Mouse (Mus musculus) midbrain, postnatal 0 days (tissue): ENCODE measurements around the gene Fezf2. TPM values are rescaled to one million over a fixed set of nuclear protein-coding genes. Genes with fewer than 3 reads are reported as not detected.

Experiments
- ATAC-seq: fragments of 200-750 bp; cut with Nextera tagmentation; 2 replicates; pipeline ENCODE4 v1.8.0; 2017; ENCODE audit warnings: moderate number of reproducible peaks, mild to moderate bottlenecking, moderate TSS enrichment, moderate library complexity; ENCODE audit not compliant: low FRiP score
- DNase-seq: peaks from one replicate; pipeline ENCODE4 v3.0.0-alpha.2; 2015; ENCODE audit warnings: low spot score
- H3K27ac ChIP-seq: fragments of 300-500 bp; sonication (generic); 2 replicates; pipeline ENCODE4 v1.5.1; 2014; ENCODE audit warnings: low read depth, mild to moderate bottlenecking, low read length, mixed read lengths
- H3K27me3 ChIP-seq: fragments of 300-500 bp; sonication (generic); 2 replicates; pipeline ENCODE4 v1.6.1; 2014; ENCODE audit warnings: low read length, control low read depth, mixed read lengths; ENCODE audit not compliant: insufficient read depth
- H3K36me3 ChIP-seq: fragments of 300-500 bp; sonication (generic); 2 replicates; pipeline ENCODE4 v1.6.1; 2014; ENCODE audit warnings: low read length, control low read depth, mixed read lengths; ENCODE audit not compliant: insufficient read depth
- H3K4me1 ChIP-seq: fragments of 300-500 bp; sonication (generic); 2 replicates; pipeline ENCODE4 v1.6.1; 2014; ENCODE audit warnings: mild to moderate bottlenecking, control low read depth, antibody characterized with exemption, low read length, mixed read lengths; ENCODE audit not compliant: insufficient read depth
- H3K4me2 ChIP-seq: fragments of 300-500 bp; sonication (generic); 2 replicates; pipeline ENCODE4 v1.6.1; 2014; ENCODE audit warnings: low read depth, mild to moderate bottlenecking, low read length, mixed read lengths; ENCODE audit not compliant: poor library complexity, severe bottlenecking
- H3K4me3 ChIP-seq: fragments of 300-500 bp; sonication (generic); 2 replicates; pipeline ENCODE4 v1.5.1; 2014; ENCODE audit warnings: low read depth, mild to moderate bottlenecking, low read length, moderate library complexity
- H3K9ac ChIP-seq: fragments of 300-500 bp; sonication (generic); replicated peaks from 2 replicates; pipeline ENCODE4 v1.6.1; 2014; ENCODE audit warnings: mild to moderate bottlenecking, low read length, moderate library complexity, mixed read lengths; ENCODE audit not compliant: poor library complexity, severe bottlenecking
- H3K9me3 ChIP-seq: fragments of 300-500 bp; sonication (generic); 2 replicates; pipeline ENCODE4 v1.6.1; 2016; ENCODE audit warnings: low read length, control low read depth
- CTCF ChIP-seq: IDR thresholded peaks from 2 replicates; pipeline ENCODE4 v1.5.1; 2016; ENCODE audit warnings: antibody characterized with exemption, mild to moderate bottlenecking
- WGBS: fragments of 180-500 bp; shearing (Covaris S2); extraction: QIAGEN DNeasy Blood & Tissue Kit; methylation state at CpG from one replicate; pipeline ENCODE4 v1.1.7; 2014; 5-methylcytosine and 5-hydroxymethylcytosine counted together
- polyA plus RNA-seq: library from polyadenylated mRNA; unstranded; fragments of >200 nt; fragmentation: Nextera tagmentation; extraction: Ambion mirVana; gene quantifications from 2 replicates; pipeline ENCODE4 v1.2.1, GENCODE M21; 2015
- total RNA-seq: library from RNA; depleted of rRNA; stranded (reverse); fragments of >200 nt; gene quantifications from 2 replicates; pipeline ENCODE4 v1.2.3, GENCODE M21; 2014; rRNA removed

The Fezf2 gene
- total and polyA plus RNA-seq, 2 experiments from 2014 or later, result 0.93 to 1.7 TPM

DNA sequence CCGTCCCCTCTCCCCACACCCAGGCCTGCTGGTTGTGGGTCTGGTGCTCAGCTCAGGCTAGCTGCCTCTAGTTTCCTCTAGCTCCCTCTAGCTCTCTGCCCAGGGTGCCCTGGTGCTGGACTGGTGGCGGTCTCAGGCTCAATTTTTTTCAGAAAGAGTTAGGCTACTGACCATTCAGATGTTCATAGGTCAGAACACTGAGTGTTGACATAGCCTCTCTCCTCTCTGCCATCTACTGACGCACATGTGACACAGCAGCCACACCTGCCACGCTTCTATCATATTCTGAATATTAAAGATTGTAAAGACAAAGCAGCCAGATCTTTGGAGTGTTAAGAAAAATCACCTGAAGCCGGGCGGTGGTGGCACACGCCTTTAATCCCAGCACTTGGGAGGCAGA is 14.4 kb downstream of the Fezf2 start:
- ATAC-seq (no peak), DNase-seq (no peak)
- Histone ChIP-seq H3K36me3 (no peaks in the 10 kb centered on the region), H3K27me3 (peaks cover 45% of the 10 kb centered on the region), H3K27ac (no peak overlapping the region), H3K9ac (no peak overlapping the region), H3K4me2 (no peak overlapping the region), H3K4me1 (no peaks in the 10 kb centered on the region), H3K4me3 (no peak overlapping the region), H3K9me3 (no peaks in the 10 kb centered on the region)
- WGBS, result 81% methylated on average over 7 of the region's 7 CpGs
- 0 out of 2 replicates have a peak, but pooled peaks have one; percentile 10 for TF ChIP-seq CTCF

DNA sequence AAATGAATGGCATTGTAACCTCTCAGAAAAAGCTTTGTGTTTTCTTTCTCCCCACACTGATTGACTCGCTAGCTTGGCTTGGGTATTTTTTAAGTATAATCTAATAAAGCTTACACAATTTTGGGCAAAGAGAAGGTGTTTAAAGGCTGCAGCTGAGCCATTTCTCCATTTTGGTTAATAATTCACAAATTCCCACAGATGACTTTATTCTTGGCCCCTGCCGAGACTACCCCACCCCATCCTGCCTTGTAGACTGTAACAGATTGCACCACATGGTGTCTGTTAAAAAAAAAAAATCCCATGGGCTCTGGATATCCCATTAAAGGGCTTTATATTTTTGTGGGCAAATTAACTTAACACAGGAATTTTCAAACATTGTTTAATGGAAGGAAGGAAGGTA is 44.9 kb downstream of the Fezf2 start:
- Histone ChIP-seq H3K4me1 (no peaks in the 10 kb centered on the region), H3K27me3 (no peaks in the 10 kb centered on the region), H3K36me3 (no peaks in the 10 kb centered on the region), H3K4me3 (no peak overlapping the region), H3K27ac (no peak overlapping the region), H3K4me2 (no peak overlapping the region), H3K9me3 (no peaks in the 10 kb centered on the region), H3K9ac (no peak overlapping the region)
- ATAC-seq (no peak), DNase-seq (no peak)
- 60% methylated on average over 2 of the region's 2 CpGs for WGBS
- TF ChIP-seq CTCF, result no peak

DNA sequence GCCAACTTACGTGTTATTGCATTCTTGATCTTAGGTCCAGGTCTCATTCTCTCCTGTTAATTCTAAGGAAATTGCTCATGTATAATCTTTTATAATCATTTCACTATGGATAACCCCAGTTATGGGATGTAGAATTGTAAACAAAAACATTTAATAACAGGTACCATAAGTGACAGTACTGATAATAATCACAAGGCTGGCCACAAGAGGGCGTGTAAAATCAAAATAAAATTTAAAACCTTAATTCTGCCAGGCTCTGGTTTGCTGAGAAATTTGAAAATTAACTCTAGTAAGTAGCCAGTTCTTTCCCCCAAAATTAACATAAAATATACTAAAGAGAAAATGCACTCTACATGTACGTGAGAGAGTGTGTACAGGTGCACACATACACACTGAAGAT is 47.3 kb downstream of the Fezf2 start:
- Histone ChIP-seq H3K9me3 (no peaks in the 10 kb centered on the region), H3K9ac (no peak overlapping the region), H3K4me2 (no peak overlapping the region), H3K4me1 (no peaks in the 10 kb centered on the region), H3K36me3 (no peaks in the 10 kb centered on the region), H3K4me3 (no peak overlapping the region), H3K27me3 (no peaks in the 10 kb centered on the region), H3K27ac (no peak overlapping the region)
- DNase-seq (peak; percentile 42), ATAC-seq (no peak)
- 71% methylated on average over 3 of the region's 3 CpGs for WGBS
- peak; percentile 70 for TF ChIP-seq CTCF

DNA sequence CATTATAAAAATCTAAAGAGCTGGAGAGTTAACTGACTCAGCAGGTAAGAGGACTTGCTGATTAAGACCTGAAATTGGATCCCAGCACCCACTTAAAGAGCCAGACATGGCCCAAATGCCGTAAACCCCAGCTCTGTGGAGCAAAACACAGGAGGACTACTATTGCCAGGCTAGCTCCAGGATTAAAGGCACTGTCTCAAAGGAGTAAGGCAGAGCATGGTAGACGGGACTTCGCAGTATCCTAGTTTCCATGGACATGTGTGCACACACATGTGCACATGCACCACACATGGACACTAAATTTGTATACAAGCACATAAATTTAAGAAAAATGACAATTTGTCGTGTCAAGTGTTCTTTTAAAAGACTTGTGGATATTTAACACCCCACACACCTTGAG is 47.7 kb downstream of the Fezf2 start:
- H3K4me1 ChIP-seq, result no peaks in the 10 kb centered on the region
- H3K27ac ChIP-seq, result no peak overlapping the region
- no peak overlapping the region for H3K9ac ChIP-seq
- no peak for TF ChIP-seq CTCF
- no peaks in the 10 kb centered on the region for H3K9me3 ChIP-seq
- H3K4me2 ChIP-seq, result no peak overlapping the region
- DNase-seq (no peak), ATAC-seq (no peak)
- 76% methylated on average over 4 of the region's 4 CpGs for WGBS
- no peaks in the 10 kb centered on the region for H3K36me3 ChIP-seq
- no peaks in the 10 kb centered on the region for H3K27me3 ChIP-seq
- no peak overlapping the region for H3K4me3 ChIP-seq

DNA sequence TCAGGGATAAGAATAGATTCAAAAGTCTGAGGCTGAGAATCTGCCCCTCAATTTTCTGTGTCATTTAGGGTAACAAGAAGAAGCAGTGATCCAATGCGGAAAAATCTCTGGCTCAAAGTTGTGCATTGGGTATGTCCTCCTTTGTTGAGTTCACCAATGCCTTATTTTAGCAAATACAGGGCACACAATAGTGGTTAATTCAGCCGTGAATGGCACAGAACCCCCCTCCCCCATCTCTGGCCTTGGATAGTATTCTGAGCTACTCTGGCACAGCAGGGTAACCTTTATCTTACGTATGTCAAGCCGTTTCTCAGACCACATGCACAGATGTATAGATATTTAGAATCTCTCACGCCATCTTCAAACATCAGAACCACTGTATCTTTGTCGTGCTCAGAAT is 48.3 kb downstream of the Fezf2 start:
- DNase-seq (no peak), ATAC-seq (no peak)
- TF ChIP-seq CTCF, result no peak
- Histone ChIP-seq H3K27me3 (no peaks in the 10 kb centered on the region), H3K4me3 (no peak overlapping the region), H3K9me3 (no peaks in the 10 kb centered on the region), H3K4me1 (no peaks in the 10 kb centered on the region), H3K9ac (no peak overlapping the region), H3K36me3 (no peaks in the 10 kb centered on the region), H3K27ac (no peak overlapping the region), H3K4me2 (no peak overlapping the region)
- 39% methylated on average over 6 of the region's 6 CpGs for WGBS

DNA sequence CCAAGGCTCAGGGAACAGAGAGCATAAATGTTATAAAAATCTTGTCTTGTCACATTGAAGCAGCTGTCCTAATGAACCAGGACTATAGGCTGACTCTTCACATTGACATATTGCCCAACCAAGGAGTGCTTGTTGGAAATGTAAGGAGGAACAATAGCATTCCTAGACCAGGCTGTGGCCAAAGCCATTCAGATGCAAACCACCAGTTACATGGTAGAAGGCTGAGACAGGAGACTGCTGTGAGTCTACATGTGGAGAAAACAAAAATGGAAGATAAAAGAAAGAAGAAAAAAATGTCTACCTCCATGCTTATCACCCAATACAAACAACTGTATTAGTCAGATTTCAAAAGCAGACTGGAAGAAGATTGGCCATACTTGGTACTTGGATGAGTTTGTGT is 48.8 kb downstream of the Fezf2 start:
- no peaks in the 10 kb centered on the region for H3K4me1 ChIP-seq

DNA sequence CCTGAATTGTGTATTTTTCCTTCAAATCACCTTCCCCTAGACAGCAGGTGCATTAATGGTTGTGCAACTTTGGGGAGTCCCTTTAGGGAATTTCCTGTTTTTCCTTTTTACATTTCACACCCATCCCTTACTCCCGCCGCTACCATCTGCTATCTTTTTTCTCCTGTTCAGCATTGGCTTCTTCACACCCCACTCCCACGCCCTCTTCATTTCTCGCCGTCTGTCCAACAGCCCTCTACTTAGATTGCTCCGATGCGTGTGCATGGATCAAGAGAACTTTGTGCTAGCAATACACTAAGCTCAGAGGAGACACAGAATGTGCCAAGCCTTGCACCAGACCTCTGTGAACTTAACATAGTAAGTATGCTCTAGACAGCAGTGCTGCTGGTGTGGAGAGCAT is 51.6 kb downstream of the Fezf2 start:
- DNase-seq (no peak), ATAC-seq (no peak)
- H3K4me3 ChIP-seq, result no peak overlapping the region
- no peaks in the 10 kb centered on the region for H3K27me3 ChIP-seq
- no peak overlapping the region for H3K4me2 ChIP-seq
- TF ChIP-seq CTCF, result no peak
- WGBS, result 92% methylated on average over 7 of the region's 7 CpGs
- H3K27ac ChIP-seq, result no peak overlapping the region
- no peak overlapping the region for H3K9ac ChIP-seq
- H3K4me1 ChIP-seq, result no peaks in the 10 kb centered on the region
- no peaks in the 10 kb centered on the region for H3K36me3 ChIP-seq
- no peaks in the 10 kb centered on the region for H3K9me3 ChIP-seq

More for the DNA sequence above, 48.8 kb downstream of the Fezf2 start:
- no peak for TF ChIP-seq CTCF
- no peak overlapping the region for H3K27ac ChIP-seq
- H3K9me3 ChIP-seq, result no peaks in the 10 kb centered on the region
- no peak overlapping the region for H3K4me2 ChIP-seq
- no peak overlapping the region for H3K9ac ChIP-seq
- no peak for DNase-seq
- no peaks in the 10 kb centered on the region for H3K27me3 ChIP-seq
- H3K36me3 ChIP-seq, result no peaks in the 10 kb centered on the region
- no peak overlapping the region for H3K4me3 ChIP-seq
- no peak for ATAC-seq

Other genes with a start within 250 kb of the Fezf2 start
- not detected in 2 replicates for gene Gm49355, start 64.2 kb downstream of the Fezf2 start, total RNA-seq
- 0.06 and 0.27 TPM in 2 replicates for gene Gm49355, start 64.2 kb downstream of the Fezf2 start, polyA plus RNA-seq
- 20.8 and 26.4 TPM in 2 replicates for gene 3830406C13Rik, start 64.0 kb downstream of the Fezf2 start, total RNA-seq
- 36.3 and 37.3 TPM in 2 replicates for gene 3830406C13Rik, start 64.0 kb downstream of the Fezf2 start, polyA plus RNA-seq